Mouse (Mus musculus): ENCODE results near the gene 4932414N04Rik. TPM values are rescaled to one million over a fixed set of nuclear protein-coding genes. Genes with fewer than 3 reads are reported as not detected.
A peak's percentile ranks its signal among the peaks of the same experiment; 100 is the strongest.
"Not testable (repeated sequence)": the region's sequence is repeated elsewhere in the genome, so short reads cannot be mapped to it uniquely, and the experiment has no call there.

Gene 4932414N04Rik
- polyA plus RNA-seq (2014; fragmentation: Nextera tagmentation; extraction: Ambion mirVana): not detected in 2 replicates

- H3K9me3 ChIP-seq (ENCODE audit: control insufficient read depth, low read length); DNase-seq (ENCODE audit: low spot score); H3K27me3 ChIP-seq (ENCODE audit: control insufficient read depth, insufficient read depth, low read length); H3K4me3 ChIP-seq (replicated peaks; ENCODE audit: low read length); H3K4me2 ChIP-seq (replicated peaks); H3K4me1 ChIP-seq (replicated peaks; ENCODE audit: control insufficient read depth, insufficient read depth, low read length); H3K36me3 ChIP-seq (replicated peaks; ENCODE audit: control insufficient read depth, insufficient read depth); H3K27ac ChIP-seq; ATAC-seq (ENCODE audit: low FRiP score); H3K9ac ChIP-seq: not testable (repeated sequence)
- 87% methylated on average over 1 of the region's 5 CpGs for WGBS
Measured at GRCm38 (mm10) chr2:68656186-68656585, at the start of gene 4932414N04Rik. Gene 4932414N04Rik (plus strand): TSS chr2:68656486.

DNA sequence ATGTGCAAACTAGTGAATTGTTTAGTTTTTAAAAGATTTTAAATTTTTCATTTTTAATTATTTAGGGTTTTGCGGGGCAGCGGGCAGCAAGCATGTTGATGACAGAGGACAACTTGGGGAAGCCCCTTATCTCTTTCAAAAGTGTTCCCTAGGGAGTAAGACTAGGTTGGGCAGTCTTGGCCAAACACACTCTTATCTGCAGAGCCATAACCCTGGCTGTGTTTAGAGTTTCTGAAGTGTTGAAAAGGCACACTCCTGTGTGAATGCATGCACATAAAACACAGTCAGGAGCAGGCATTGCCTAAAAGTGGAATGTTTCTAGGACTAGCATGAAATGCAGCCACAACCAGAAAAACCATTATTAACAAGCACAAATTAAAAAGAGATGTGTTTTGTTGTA lies 75.9 kb downstream of the 4932414N04Rik start:
- DNase-seq (ENCODE audit: low spot score): no peak
- Histone ChIP-seq H3K4me2 (replicated peaks) (no peak overlapping the region), H3K9ac (no peak overlapping the region), H3K27me3 (ENCODE audit: control insufficient read depth, insufficient read depth, low read length) (no peaks in the 10 kb centered on the region), H3K36me3 (replicated peaks; ENCODE audit: control insufficient read depth, insufficient read depth) (no peaks in the 10 kb centered on the region), H3K4me1 (replicated peaks; ENCODE audit: control insufficient read depth, insufficient read depth, low read length) (no peaks in the 10 kb centered on the region), H3K9me3 (ENCODE audit: control insufficient read depth, low read length) (peaks cover 3% of the 10 kb centered on the region; the same call in 1 of the 2 replicates), H3K4me3 (replicated peaks; ENCODE audit: low read length) (no peak overlapping the region), H3K27ac (no peak overlapping the region)
- 83% methylated on average over 2 of the region's 2 CpGs for WGBS
- no peak for ATAC-seq (ENCODE audit: low FRiP score)

GRCm38 (mm10) chr2:68739772-68740739 lies 83.8 kb downstream of the 4932414N04Rik start:
- 81% methylated on average over 5 of the region's 5 CpGs for WGBS
- no peak overlapping the region for H3K27ac ChIP-seq
- H3K36me3 ChIP-seq (replicated peaks; ENCODE audit: control insufficient read depth, insufficient read depth): no peaks in the 10 kb centered on the region
- DNase-seq (ENCODE audit: low spot score) (no peak), ATAC-seq (ENCODE audit: low FRiP score) (no peak)
- H3K9ac ChIP-seq: no peak overlapping the region
- H3K9me3 ChIP-seq (ENCODE audit: control insufficient read depth, low read length): peaks cover 3% of the 10 kb centered on the region; the same call in 1 of the 2 replicates
- H3K4me1 ChIP-seq (replicated peaks; ENCODE audit: control insufficient read depth, insufficient read depth, low read length): no peaks in the 10 kb centered on the region
- H3K4me2 ChIP-seq (replicated peaks): no peak overlapping the region
- no peak overlapping the region for H3K4me3 ChIP-seq (replicated peaks; ENCODE audit: low read length)
- no peaks in the 10 kb centered on the region for H3K27me3 ChIP-seq (ENCODE audit: control insufficient read depth, insufficient read depth, low read length)

- Histone ChIP-seq H3K4me3 (replicated peaks; ENCODE audit: low read length) (no peak overlapping the region), H3K9ac (no peak overlapping the region), H3K4me1 (replicated peaks; ENCODE audit: control insufficient read depth, insufficient read depth, low read length) (no peaks in the 10 kb centered on the region), H3K27me3 (ENCODE audit: control insufficient read depth, insufficient read depth, low read length) (no peaks in the 10 kb centered on the region), H3K4me2 (replicated peaks) (no peak overlapping the region), H3K36me3 (replicated peaks; ENCODE audit: control insufficient read depth, insufficient read depth) (no peaks in the 10 kb centered on the region), H3K27ac (no peak overlapping the region), H3K9me3 (ENCODE audit: control insufficient read depth, low read length) (no peaks in the 10 kb centered on the region)
- ATAC-seq (ENCODE audit: low FRiP score) (no peak), DNase-seq (ENCODE audit: low spot score) (no peak)
- 88% methylated on average over 4 of the region's 4 CpGs for WGBS
Measured at GRCm38 (mm10) chr2:68744599-68744998, 88.3 kb downstream of the 4932414N04Rik start.

- WGBS: 88% methylated on average over 4 of the region's 4 CpGs
- DNase-seq (ENCODE audit: low spot score) (no peak), ATAC-seq (ENCODE audit: low FRiP score) (no peak)
- H3K9me3 ChIP-seq (ENCODE audit: control insufficient read depth, low read length): peaks cover 4% of the 10 kb centered on the region; the same call in 1 of the 2 replicates
- H3K36me3 ChIP-seq (replicated peaks; ENCODE audit: control insufficient read depth, insufficient read depth): no peaks in the 10 kb centered on the region
- H3K4me1 ChIP-seq (replicated peaks; ENCODE audit: control insufficient read depth, insufficient read depth, low read length): no peaks in the 10 kb centered on the region
- H3K4me3 ChIP-seq (replicated peaks; ENCODE audit: low read length): no peak overlapping the region
- no peak overlapping the region for H3K9ac ChIP-seq
- H3K4me2 ChIP-seq (replicated peaks): no peak overlapping the region
- no peak overlapping the region for H3K27ac ChIP-seq
- H3K27me3 ChIP-seq (ENCODE audit: control insufficient read depth, insufficient read depth, low read length): no peaks in the 10 kb centered on the region
Measured at GRCm38 (mm10) chr2:68756179-68756578, 99.9 kb downstream of the 4932414N04Rik start.

DNA sequence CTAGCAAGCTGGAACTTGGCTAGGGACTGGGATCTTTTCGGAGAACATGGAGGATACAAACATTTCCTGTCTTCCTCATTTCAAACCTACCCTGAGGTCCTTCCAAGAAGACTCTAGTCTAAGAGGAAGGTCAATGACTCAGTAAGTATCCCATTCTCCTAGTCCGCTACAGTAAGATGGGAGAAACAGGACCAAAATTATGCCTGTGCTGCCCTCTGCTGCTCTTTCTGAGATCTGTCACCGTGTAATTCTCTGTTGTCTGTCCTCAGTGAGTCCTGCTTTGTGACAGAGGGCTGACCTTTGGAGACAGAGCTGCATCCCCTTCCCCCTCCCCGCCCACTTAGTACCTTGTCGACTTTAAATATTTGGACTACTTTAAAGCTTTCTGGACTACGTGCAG lies 100.5 kb downstream of the 4932414N04Rik start:
- 20% methylated on average over 6 of the region's 6 CpGs for WGBS
- Histone ChIP-seq H3K27ac (no peak overlapping the region), H3K4me3 (replicated peaks; ENCODE audit: low read length) (no peak overlapping the region), H3K9me3 (ENCODE audit: control insufficient read depth, low read length) (peaks cover 4% of the 10 kb centered on the region; the same call in 1 of the 2 replicates), H3K27me3 (ENCODE audit: control insufficient read depth, insufficient read depth, low read length) (no peaks in the 10 kb centered on the region), H3K4me1 (replicated peaks; ENCODE audit: control insufficient read depth, insufficient read depth, low read length) (no peaks in the 10 kb centered on the region), H3K4me2 (replicated peaks) (no peak overlapping the region), H3K9ac (no peak overlapping the region), H3K36me3 (replicated peaks; ENCODE audit: control insufficient read depth, insufficient read depth) (no peaks in the 10 kb centered on the region)
- peak; percentile 83; the same call in 1 of the 2 replicates for ATAC-seq (ENCODE audit: low FRiP score)
- DNase-seq (ENCODE audit: low spot score): peak; percentile 70

DNA sequence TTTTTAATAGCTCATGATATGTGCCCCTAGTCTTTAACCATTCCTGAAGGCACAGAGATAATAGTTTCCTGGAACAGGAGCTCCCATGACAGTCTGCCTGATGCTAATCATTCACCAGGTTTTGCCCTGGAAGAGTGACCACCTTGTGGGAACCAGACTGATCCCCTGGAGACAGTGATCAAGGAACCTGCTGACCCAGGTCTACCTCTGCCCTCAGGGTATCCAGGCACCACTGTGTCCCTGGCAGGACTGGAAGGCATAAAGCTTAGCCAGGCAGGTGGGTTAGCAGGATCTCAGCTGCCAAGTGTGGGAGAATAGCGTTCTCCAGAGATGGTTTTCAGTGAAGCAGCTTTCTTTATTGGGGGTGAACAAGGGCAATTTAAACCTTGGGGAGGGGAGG lies 109.1 kb downstream of the 4932414N04Rik start:
- no peak for ATAC-seq (ENCODE audit: low FRiP score)
- H3K9ac ChIP-seq: no peak overlapping the region

GRCm38 (mm10) chr2:68767186-68767890 lies 111.1 kb downstream of the 4932414N04Rik start:
- H3K9me3 ChIP-seq (ENCODE audit: control insufficient read depth, low read length): 0 out of 2 replicates have a peak, but pooled peaks cover 3% of the 10 kb centered on the region
- H3K4me1 ChIP-seq (replicated peaks; ENCODE audit: control insufficient read depth, insufficient read depth, low read length): no peaks in the 10 kb centered on the region
- no peak overlapping the region for H3K4me2 ChIP-seq (replicated peaks)
- no peak overlapping the region for H3K9ac ChIP-seq
- H3K36me3 ChIP-seq (replicated peaks; ENCODE audit: control insufficient read depth, insufficient read depth): no peaks in the 10 kb centered on the region
- H3K4me3 ChIP-seq (replicated peaks; ENCODE audit: low read length): no peak overlapping the region
- DNase-seq (ENCODE audit: low spot score): no peak
- WGBS: 38% methylated on average over 6 of the region's 6 CpGs
- ATAC-seq (ENCODE audit: low FRiP score): peak; percentile 55; the same call in 1 of the 2 replicates
- H3K27me3 ChIP-seq (ENCODE audit: control insufficient read depth, insufficient read depth, low read length): no peaks in the 10 kb centered on the region
- H3K27ac ChIP-seq: no peak overlapping the region

More for the DNA sequence above, 109.1 kb downstream of the 4932414N04Rik start:
- no peaks in the 10 kb centered on the region for H3K36me3 ChIP-seq (replicated peaks; ENCODE audit: control insufficient read depth, insufficient read depth)
- H3K27me3 ChIP-seq (ENCODE audit: control insufficient read depth, insufficient read depth, low read length): no peaks in the 10 kb centered on the region
- no peak for DNase-seq (ENCODE audit: low spot score)
- H3K27ac ChIP-seq: no peak overlapping the region
- no peak overlapping the region for H3K4me2 ChIP-seq (replicated peaks)
- no peaks in the 10 kb centered on the region for H3K4me1 ChIP-seq (replicated peaks; ENCODE audit: control insufficient read depth, insufficient read depth, low read length)
- no peak overlapping the region for H3K4me3 ChIP-seq (replicated peaks; ENCODE audit: low read length)
- 85% methylated on average over 1 of the region's 1 CpGs for WGBS
- 0 out of 2 replicates have a peak, but pooled peaks cover 3% of the 10 kb centered on the region for H3K9me3 ChIP-seq (ENCODE audit: control insufficient read depth, low read length)
